Mouse (Mus musculus) bone marrow macrophage, adult 2 months (primary cell): ENCODE results near the gene Chid1.

Source experiments
- CTCF ChIP-seq: IDR thresholded peaks from 2 replicates; pipeline ENCODE4 v1.5.1; 2012; ENCODE audit warnings: low read depth, mild to moderate bottlenecking, low read length, moderate library complexity
- POLR2A ChIP-seq: IDR thresholded peaks from 2 replicates; pipeline ENCODE4 v1.6.1; 2012; ENCODE audit warnings: mild to moderate bottlenecking, low read depth, low read length, borderline replicate concordance

DNA sequence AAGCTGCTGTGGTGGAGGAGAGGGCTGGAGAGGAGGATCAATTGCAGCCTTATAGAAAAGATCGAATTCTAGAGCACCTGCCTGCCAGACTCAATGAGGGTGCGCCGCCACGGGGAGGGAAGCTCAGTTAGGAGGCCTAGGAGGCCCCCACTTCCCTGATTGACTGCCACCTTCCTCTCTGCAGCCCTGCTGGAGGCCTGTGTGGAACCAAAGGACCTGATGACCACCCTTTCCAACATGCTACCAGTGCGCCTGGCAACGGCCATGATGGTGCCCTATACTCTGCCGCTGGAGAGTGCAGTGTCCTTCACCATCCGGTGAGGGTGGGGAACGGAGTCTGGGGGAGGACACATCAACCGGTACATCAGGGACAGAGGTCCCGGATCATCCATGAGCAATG is 81.0 kb downstream of the Chid1 start:
- TF ChIP-seq POLR2A (no peak), CTCF (no peak)
